Mouse (Mus musculus): ENCODE measurements at regions not wholly inside any gene's neighbourhood (a gene's known extent, or its start where the extent isn't known, plus 50 kb on each side); places are given as distances from the start of the nearest gene placed in this dataset.

DNA sequence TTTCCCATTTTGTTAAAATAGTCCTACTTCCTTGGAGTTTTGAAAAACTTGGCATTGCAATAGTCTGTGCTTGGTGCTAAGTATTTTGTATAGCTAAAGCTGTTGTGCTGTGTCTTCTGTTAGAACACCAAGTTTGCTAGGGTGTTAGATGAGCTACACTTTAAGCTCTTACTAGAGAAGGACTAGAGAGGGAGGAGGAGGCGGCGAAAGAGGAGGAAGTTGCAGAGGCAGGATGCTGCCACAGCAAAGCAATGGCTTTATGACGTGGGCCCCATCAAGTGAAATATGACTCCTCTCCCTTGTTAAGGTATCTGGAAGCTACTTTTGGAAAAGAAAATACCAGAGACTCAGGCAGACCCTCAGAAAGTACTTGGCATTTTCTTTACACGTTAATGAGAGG lies 167.8 kb upstream of the Pik3r1 start:
- DNase-seq (ENCODE audit: low spot score in 2 of 2), result peak; percentile 26 to 31

DNA sequence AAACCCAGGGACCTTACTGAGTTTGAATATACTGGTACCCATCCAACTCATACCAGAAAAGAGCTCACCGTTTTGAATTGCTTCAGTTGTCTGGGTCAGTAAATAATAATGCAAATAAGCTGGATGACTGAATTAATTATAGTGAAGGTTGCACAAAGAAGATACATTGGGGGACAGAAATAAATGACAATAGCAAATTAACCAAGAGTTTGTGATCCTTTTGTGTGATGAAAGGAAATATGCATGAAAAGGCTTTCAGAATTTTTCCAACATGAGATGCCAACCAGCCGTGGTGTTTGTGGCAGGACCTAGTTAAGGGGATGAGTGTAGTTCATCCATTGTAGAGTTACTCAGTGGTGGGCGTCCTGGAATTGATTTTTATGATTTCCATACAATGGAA lies 186.5 kb upstream of the Pik3r1 start:
- DNase-seq (ENCODE audit: low spot score in 2 of 2), result no peak

DNA sequence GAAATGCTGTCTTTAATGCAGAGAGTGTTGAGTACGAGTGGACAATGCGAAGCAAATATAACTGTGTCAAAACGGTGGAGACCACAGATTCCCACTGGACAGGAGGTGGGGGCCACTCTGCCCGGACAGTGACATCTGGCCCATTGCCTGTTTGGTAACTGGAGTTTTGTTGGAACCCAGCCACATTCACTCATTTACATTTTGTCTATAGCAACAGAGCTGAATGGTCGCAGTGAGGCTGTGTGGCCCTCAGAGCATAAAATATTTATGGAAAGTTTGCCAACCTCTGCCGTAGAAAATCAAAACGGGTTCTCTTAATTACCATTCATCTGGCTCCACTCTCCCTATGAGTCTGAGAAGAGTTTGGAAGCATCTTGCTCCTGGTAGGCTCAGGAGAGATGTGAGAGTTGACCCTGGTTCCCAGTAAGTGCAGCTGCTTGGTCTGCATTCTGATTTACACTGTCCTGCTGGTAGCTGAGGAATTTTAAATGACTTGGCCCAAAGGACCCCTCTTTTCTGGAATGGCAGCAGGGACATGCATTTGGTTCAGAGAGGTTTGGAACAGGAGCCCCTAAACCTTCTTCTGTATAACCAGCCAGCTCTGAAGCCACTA lies 187.9 kb upstream of the Pik3r1 start:
- no peak for DNase-seq (ENCODE audit: low spot score in 2 of 2)

DNA sequence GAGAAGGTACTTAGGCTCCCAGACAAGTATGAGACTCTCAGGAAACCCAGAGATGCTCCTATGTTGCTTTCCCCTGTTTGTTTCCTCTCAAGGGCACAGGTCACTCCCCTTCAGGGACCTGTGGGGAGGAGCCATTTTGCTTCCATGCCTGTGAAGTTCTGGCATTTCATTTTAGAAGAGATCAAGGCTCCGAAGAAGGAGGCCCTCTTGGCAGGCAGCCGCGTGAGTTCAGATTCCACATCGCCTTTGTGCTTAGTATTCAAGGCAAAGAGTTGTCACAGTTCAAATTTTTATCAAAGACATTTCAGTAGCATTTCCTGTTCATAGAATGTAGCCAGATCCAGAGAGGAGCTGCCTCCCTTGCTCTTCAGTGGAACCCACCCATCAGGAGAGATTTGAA lies 189.8 kb upstream of the Pik3r1 start:
- DNase-seq (ENCODE audit: low spot score in 2 of 2), result no peak

- DNase-seq (ENCODE audit: low spot score in 2 of 2), result no peak
Observed at GRCm38 (mm10) chr13:101965537-101965936, 197.5 kb upstream of the Pik3r1 start.

DNA sequence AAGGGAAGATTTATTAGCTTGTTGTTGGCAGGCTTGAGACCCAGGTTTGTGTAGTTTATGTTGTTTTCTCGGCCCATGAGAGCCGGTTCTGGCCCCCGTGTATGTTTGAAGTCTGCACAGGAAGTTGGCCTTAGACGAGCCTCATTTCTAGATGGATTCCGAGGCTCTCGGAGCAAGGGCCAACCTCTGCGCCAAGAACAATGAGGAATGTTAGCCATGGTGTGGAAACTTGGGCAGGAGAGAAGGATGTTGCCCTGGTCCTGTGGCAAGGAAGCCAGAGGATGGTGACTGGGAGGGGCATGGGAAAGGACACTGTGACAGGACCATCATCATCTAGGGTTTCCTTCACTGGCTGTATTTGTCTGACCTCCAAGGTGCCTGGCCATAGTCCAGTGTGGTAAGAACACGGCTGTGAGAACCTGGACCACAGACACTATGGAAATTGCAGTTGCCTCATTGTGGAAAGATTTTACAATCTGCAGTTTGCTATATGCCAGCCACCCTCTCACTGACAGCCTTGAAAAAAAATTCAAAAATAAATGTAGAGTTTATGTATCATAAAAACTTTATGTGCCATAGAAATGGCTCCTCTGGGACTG lies 198.9 kb upstream of the Pik3r1 start:
- no peak for DNase-seq (ENCODE audit: low spot score in 2 of 2)

GRCm38 (mm10) chr13:101967466-101967865 lies 199.4 kb upstream of the Pik3r1 start:
- no peak for DNase-seq (ENCODE audit: low spot score in 2 of 2)

DNA sequence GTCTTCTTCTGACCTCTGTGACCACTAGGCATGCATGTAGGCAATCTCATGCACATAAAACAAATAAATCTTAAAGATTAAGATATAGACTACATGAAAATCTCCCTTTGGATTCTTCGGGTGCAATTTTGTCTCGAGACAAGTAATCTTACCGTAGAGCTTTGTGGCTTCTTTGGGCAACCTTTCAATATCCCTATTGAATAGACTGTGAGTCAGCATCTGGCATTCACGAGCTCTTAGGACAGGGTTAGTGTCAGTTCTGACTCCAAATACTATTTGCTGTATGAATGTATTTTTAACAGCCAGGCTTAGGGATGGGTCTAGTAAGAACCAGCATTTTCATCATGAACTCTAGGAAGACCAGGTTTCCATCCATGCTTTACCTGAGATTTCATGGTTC lies 208.7 kb upstream of the Pik3r1 start:
- no peak for DNase-seq (ENCODE audit: low spot score in 2 of 2)

DNA sequence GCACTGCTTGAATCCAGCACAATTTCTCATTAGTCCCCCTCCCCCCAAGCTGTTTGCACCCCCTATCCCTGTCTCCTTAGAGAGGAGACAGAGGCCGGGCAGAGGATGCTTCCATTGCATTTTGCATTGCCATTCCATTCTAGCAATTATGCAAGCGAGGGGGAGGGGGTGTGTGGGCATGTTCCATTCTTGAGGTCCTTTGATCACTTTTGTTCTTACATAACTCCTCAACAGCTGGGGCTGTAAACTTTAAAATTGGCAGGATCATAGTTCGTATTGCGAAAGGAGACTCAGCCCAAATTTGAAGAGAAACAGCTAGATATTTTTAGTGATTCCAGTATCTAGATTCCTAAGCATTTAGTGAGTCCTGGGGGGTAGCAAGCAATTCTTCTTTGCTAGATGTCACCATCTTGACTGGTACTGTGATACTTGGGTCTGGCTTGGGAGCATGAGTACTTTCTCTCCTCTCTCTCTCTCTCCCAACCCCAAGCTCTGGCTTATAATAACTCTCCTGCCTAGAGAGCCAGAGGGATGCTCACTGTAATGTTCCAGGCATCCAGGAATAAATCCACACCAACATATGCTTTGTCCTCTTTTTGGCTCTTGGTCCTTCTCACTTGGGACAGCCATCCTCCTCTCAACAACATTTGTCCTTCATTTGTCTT lies 212.3 kb upstream of the Pik3r1 start:
- no peak for DNase-seq (ENCODE audit: low spot score in 2 of 2)

GRCm38 (mm10) chr13:101988637-101989413 lies 220.8 kb upstream of the Pik3r1 start:
- DNase-seq (ENCODE audit: low spot score in 2 of 2), result no peak

DNA sequence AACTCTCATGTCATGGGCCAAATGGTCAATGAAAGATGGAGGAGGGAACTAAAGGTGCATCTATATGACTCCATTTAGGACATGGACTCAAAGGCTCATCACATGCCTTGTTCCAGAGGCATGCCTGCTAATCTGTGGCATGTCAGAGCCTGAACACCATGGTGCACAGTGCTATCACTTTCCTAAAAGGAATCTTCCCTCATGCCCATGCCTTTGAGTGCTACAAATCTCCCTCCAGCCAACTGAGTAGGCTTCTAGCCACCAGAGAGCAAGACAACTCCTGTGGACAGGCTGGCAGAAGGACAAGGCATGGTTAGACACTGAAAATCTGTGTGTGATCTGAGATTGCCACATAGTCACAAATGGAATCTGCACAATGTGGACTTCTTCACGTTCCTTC lies 223.7 kb upstream of the Pik3r1 start:
- DNase-seq (ENCODE audit: low spot score in 2 of 2), result no peak

GRCm38 (mm10) chr13:101994779-101995178 lies 226.8 kb upstream of the Pik3r1 start:
- DNase-seq (ENCODE audit: low spot score in 2 of 2), result no peak

DNA sequence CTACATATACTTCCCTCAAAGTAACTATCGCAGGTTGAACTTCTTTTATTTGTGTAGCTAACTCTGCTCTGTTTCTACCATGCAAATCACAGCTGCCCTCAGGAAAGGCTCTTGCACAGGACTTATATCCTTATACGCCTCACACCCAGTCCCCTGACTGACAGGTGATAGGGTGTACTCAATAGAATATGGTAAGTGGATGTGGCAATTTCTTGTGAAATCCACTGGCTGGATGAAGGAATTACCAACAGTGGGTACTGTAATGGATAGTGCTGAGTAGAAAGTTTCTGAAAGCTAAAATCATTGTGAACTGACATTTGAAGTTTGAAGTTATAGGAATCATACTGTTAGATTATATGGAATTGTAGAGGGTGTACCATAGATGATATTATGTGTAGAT lies 227.5 kb upstream of the Pik3r1 start:
- no peak for DNase-seq (ENCODE audit: low spot score in 2 of 2)

DNA sequence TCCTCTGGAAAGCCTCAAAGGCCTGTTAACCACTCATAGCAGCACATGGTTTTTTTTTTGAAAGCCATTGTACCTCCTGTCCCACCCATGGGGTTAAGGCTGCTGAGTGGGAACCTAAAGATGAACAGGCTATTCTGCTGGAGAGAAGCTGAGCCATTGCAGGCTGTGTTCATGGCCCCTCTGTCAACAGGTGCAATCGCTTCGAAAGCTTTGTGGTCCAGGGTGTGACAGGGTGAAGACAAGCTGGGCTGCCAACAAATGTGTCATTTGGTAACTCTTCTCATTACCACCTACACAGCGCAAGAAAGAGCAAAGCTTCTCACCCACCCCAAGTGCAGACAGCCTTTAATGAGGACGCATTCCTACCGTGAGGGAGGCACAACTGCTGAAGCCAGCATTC lies 228.1 kb upstream of the Pik3r1 start:
- DNase-seq (ENCODE audit: low spot score in 2 of 2), result no peak

DNA sequence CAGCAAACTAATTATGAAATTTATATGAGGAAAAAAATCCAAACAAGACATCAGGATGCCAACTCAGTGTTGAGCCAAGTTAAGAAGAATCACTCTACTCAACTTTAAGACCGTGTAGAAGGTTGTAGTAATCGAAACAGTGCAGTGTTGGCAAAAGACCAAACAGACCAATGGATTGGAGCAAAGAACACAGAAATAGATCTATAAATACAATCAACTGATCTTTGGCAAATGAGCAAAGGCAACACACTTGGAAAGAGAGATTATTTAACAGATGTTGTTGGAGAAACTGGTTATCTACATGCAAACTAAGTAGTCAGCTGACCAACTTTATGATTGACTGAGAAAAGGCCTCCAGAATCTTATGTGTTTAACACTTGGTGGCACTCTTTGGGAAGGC lies 229.4 kb upstream of the Pik3r1 start:
- no peak for DNase-seq (ENCODE audit: low spot score in 2 of 2)

- no peak for DNase-seq (ENCODE audit: low spot score in 2 of 2)
Observed at GRCm38 (mm10) chr13:102006565-102006964, 238.5 kb upstream of the Pik3r1 start.

- DNase-seq (ENCODE audit: low spot score in 2 of 2), result no peak
Observed at GRCm38 (mm10) chr13:102011965-102012364, 243.9 kb upstream of the Pik3r1 start.

- no peak for DNase-seq (ENCODE audit: low spot score in 2 of 2)
Observed at GRCm38 (mm10) chr13:102014514-102014913, 246.5 kb upstream of the Pik3r1 start.

- no peak for DNase-seq (ENCODE audit: low spot score in 2 of 2)
Observed at GRCm38 (mm10) chr13:102014958-102015357, 246.9 kb upstream of the Pik3r1 start.

DNA sequence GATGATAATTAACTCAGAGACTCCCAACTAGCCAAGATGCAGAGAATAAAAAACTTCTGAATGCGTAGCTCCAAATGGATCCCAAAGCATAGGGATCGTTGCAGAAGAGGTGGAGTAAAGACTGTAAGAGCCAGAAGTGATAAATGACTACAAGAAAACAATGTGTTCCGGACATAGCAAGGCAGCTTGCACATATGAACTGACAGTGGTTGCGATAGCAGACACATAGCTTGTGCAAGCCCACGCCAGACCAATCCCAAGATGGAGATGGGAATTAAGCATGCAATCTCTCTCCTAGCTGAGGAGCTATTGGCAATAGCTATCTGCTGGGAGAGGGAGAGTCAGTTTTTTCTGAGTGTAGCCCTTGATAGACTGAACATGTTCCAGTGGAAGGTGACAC lies 248.5 kb upstream of the Pik3r1 start:
- DNase-seq (ENCODE audit: low spot score in 2 of 2), result no peak

- no peak for DNase-seq (ENCODE audit: low spot score in 2 of 2)
Observed at GRCm38 (mm10) chr13:102022273-102022672, 254.3 kb upstream of the Pik3r1 start.

- DNase-seq (ENCODE audit: low spot score in 2 of 2), result no peak
Observed at GRCm38 (mm10) chr13:102022757-102023156, 254.7 kb upstream of the Pik3r1 start.

- no peak for DNase-seq (ENCODE audit: low spot score in 2 of 2)
Observed at GRCm38 (mm10) chr13:102023624-102024023, 255.6 kb upstream of the Pik3r1 start.
